ENCODE assay signal across 8 mouse cellular contexts in the genomic region with DNA sequence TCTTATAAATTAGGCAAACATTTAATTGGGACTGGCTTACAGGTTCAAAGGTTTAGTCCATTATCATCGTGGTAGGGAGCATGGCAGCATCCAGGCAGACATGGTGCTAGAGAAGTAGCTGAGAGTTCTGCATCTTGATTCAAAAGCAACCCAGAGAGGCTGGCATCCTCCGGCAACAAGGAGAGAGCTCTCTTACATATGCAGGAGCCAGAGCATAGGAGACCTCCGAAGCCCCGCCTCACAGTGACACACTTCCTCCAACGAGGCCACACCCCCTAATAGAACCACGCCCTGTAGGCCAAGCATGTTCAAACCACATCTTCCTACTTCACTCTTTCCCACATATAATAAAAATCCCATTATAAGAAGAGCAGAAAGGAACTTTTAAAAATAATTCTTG.
DNase-seq lines count a peak whose midpoint lies in the region; ATAC-seq and TF ChIP-seq lines count a peak whose summit lies in the region.

No protein-coding gene starts in this region.

- 56% methylated on average over 6 of the region's 6 CpGs for whole genome bisulfite sequencing in kidney, adult 2 months
- WGBS in midbrain, embryonic 14.5 days: 48% methylated on average over 6 of the region's 6 CpGs

- peak; percentile 15 for DNase-seq in left cerebral cortex, postnatal 4 days
- DNase-seq in left cerebral cortex, adult 18-20 months (ENCODE audit: low spot score in 2 of 2): no peak
- DNase-seq in brain, embryonic 14.5 days (ENCODE audit: low read depth): peak; percentile 56
- peak; percentile 61 for DNase-seq in kidney, adult 2 months
- DNase-seq in midbrain, embryonic 14.5 days: peak; percentile 39
- no peak for DNase-seq in MN1 (ENCODE audit: low spot score)
- DNase-seq in thymus, postnatal 4 days: no peak
- no peak for DNase-seq in left cerebral cortex, adult 8-10 months (ENCODE audit: low spot score in 2 of 2)

- H3K9ac ChIP-seq in midbrain, embryonic 14.5 days (replicated peaks; ENCODE audit: low read length): no peak overlapping the region

- peaks cover 3% of the 10 kb centered on the region; the same call in 1 of the 2 replicates for H3K9me3 ChIP-seq in midbrain, embryonic 14.5 days (ENCODE audit: control insufficient read depth, low read length)

- peak overlapping the region; percentile 48 for H3K4me3 ChIP-seq in kidney, adult 2 months (ENCODE audit: insufficient read depth, low read depth, low read length)
- peak overlapping the region; percentile 18; the same call in 1 of the 2 replicates for H3K4me3 ChIP-seq in midbrain, embryonic 14.5 days (replicated peaks; ENCODE audit: low read depth, low read length)

- peaks cover 7% of the 10 kb centered on the region; the same call in 1 of the 2 replicates for H3K4me1 ChIP-seq in kidney, adult 2 months (ENCODE audit: control insufficient read depth, insufficient read depth, low read length)
- H3K4me1 ChIP-seq in midbrain, embryonic 14.5 days (ENCODE audit: control insufficient read depth, insufficient read depth, low read length): peaks cover 7% of the 10 kb centered on the region; the same call in 1 of the 2 replicates

- peak; percentile 74; the same call in 1 of the 2 replicates for ATAC-seq in midbrain, embryonic 14.5 days (ENCODE audit: low FRiP score, low TSS enrichment)

- no peaks in the 10 kb centered on the region for H3K36me3 ChIP-seq in kidney, adult 2 months (ENCODE audit: control insufficient read depth, insufficient read depth, low read length)
- H3K36me3 ChIP-seq in midbrain, embryonic 14.5 days (ENCODE audit: control insufficient read depth, insufficient read depth, low read length): no peaks in the 10 kb centered on the region

- H3K27ac ChIP-seq in kidney, adult 2 months (ENCODE audit: insufficient read depth, low read depth, low read length): no peak overlapping the region
- no peak overlapping the region for H3K27ac ChIP-seq in midbrain, embryonic 14.5 days (replicated peaks; ENCODE audit: low read depth, low read length)

- TF ChIP-seq CTCF in brain, embryonic 14.5 days (IDR thresholded peaks at IDR 0.05; ENCODE audit: borderline replicate concordance, extremely low read depth, insufficient read depth, insufficient read length): no peak
- no peak for TF ChIP-seq CTCF in kidney, adult 2 months (conservative IDR thresholded peaks at IDR 0.05; ENCODE audit: insufficient read depth, insufficient read length, low read depth, low read length)

- H3K4me2 ChIP-seq in midbrain, embryonic 14.5 days (ENCODE audit: low read length): peak overlapping the region; percentile 53

- H3K27me3 ChIP-seq in kidney, adult 2 months (replicated peaks; ENCODE audit: control insufficient read depth, insufficient read depth, low read length): no peaks in the 10 kb centered on the region
- no peaks in the 10 kb centered on the region for H3K27me3 ChIP-seq in midbrain, embryonic 14.5 days (ENCODE audit: control insufficient read depth, insufficient read depth, low read length)

- intact Hi-C loops in left cerebral cortex, postnatal 4 days (cut with DNase I): loop anchor here (5.0 to 10.0 kb wide), 3 partner anchors 178 to 468 kb away; a partner anchor contains a TSS

- TF ChIP-seq POLR2A in brain, embryonic 14.5 days (IDR thresholded peaks at IDR 0.05; ENCODE audit: borderline replicate concordance, extremely low read depth, insufficient read depth, insufficient read length, poor library complexity, severe bottlenecking): no peak
- no peak for TF ChIP-seq POLR2A in kidney, adult 2 months (IDR thresholded peaks at IDR 0.05; ENCODE audit: low read depth, low read length)

Comparison
In these comparisons a context has a peak if more than half of its experiments do, and no peak if none do; other contexts are left out.
1. DNase-seq: peak in left cerebral cortex, postnatal 4 days (single experiment), brain, embryonic 14.5 days (single experiment), kidney, adult 2 months (single experiment) and midbrain, embryonic 14.5 days (single experiment); none in left cerebral cortex, adult 18-20 months (0 of 2), MN1 (single experiment), thymus, postnatal 4 days (single experiment) and left cerebral cortex, adult 8-10 months (0 of 2).